Mouse (Mus musculus) C2C12 (cell line): ENCODE data around the gene D430041D05Rik. TPM values are rescaled to one million over a fixed set of nuclear protein-coding genes. Genes with fewer than 3 reads are reported as not detected.

Experiments
- H3K27me3 ChIP-seq: one replicate; pipeline ENCODE4 v1.6.1; 2011; ENCODE audit not compliant: control insufficient read depth, insufficient read depth, insufficient read length
- H3K36me3 ChIP-seq: one replicate; pipeline ENCODE4 v1.6.1; 2011; ENCODE audit not compliant: control insufficient read depth, insufficient read depth
- H3K4me3 ChIP-seq: one replicate; pipeline ENCODE4 v1.5.1; 2011; ENCODE audit warnings: mild to moderate bottlenecking, control low read depth; ENCODE audit not compliant: poor library complexity, insufficient read depth, severe bottlenecking
- H3K79me2 ChIP-seq: one replicate; pipeline ENCODE4 v1.6.1; 2011; ENCODE audit not compliant: control insufficient read depth, insufficient read depth
- H3K79me3 ChIP-seq: one replicate; pipeline ENCODE4 v1.6.1; 2011; ENCODE audit warnings: low read depth, control low read depth
- H3ac ChIP-seq: one replicate; pipeline ENCODE3; 2011; ENCODE audit warnings: low read depth; ENCODE audit not compliant: control insufficient read depth, insufficient read length
- CEBPB ChIP-seq: IDR thresholded peaks from one replicate; pipeline ENCODE4 v1.6.1; 2011; ENCODE audit warnings: low read depth, mild to moderate bottlenecking, control low read depth, moderate library complexity
- CTCF ChIP-seq: IDR thresholded peaks from one replicate; pipeline ENCODE4 v1.5.1; 2011; ENCODE audit not compliant: control insufficient read depth, insufficient read depth, insufficient read length
- FOSL1 ChIP-seq: IDR thresholded peaks from one replicate; pipeline ENCODE4 v1.8.0; 2011; ENCODE audit warnings: mild to moderate bottlenecking, low read length; ENCODE audit not compliant: poor library complexity, insufficient read depth, severe bottlenecking
- MAX ChIP-seq: IDR thresholded peaks from one replicate; pipeline ENCODE4 v1.6.1; 2011; ENCODE audit warnings: mild to moderate bottlenecking, control low read depth
- MYOD1 ChIP-seq: IDR thresholded peaks from one replicate; pipeline ENCODE4 v1.6.1; 2011; ENCODE audit warnings: low read depth; ENCODE audit not compliant: control insufficient read depth, insufficient read length
- MYOG ChIP-seq: IDR thresholded peaks from one replicate; pipeline ENCODE4 v1.6.1; 2011; ENCODE audit not compliant: control insufficient read depth, insufficient read length; ENCODE audit errors: extremely low read depth
- USF1 ChIP-seq: IDR thresholded peaks from one replicate; pipeline ENCODE4 v1.6.1; 2011; ENCODE audit warnings: low read depth, mild to moderate bottlenecking, control low read depth, moderate library complexity
- polyA plus RNA-seq: library from polyadenylated mRNA; unstranded; fragments of >200 nt; fragmentation: generic; extraction: Trizol; gene quantifications from one replicate; pipeline ENCODE4 v1.2.1, GENCODE M21; 2012; ENCODE audit warnings: missing spikeins

The D430041D05Rik gene
- polyA plus RNA-seq, 1 experiment: 0.05 TPM

- Histone ChIP-seq H3K27me3 (no peaks in the 10 kb centered on the region), H3K79me3 (no peaks in the 10 kb centered on the region), H3K79me2 (no peaks in the 10 kb centered on the region), H3ac (no peak overlapping the region), H3K4me3 (no peak overlapping the region), H3K36me3 (no peaks in the 10 kb centered on the region)
- TF ChIP-seq CEBPB (no peak), MYOG (no peak), MYOD1 (no peak), MAX (no peak), CTCF (no peak), FOSL1 (no peak), USF1 (no peak)
Observed at GRCm38 (mm10) chr2:104254944-104255343, 155.9 kb downstream of the D430041D05Rik start.

DNA sequence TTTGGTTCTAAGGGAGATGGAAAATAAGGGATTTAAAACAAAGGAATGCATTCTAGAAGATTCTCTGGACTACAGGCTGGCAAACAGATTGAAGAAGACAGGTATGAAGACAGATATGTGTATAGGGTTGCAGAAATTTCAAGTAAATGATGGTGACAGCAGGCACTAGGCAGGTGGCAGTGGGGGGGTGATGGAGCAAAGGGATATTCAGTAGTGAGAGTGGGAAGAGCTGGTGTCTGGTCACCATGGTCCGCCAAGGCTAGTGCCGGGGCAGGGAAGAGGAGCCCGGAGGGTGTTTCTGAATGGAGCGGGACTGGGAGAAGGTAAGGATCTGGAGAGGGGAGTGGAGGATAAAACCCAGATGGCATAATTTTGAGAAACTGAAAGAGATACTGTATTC lies 157.5 kb downstream of the D430041D05Rik start:
- Histone ChIP-seq H3ac (no peak overlapping the region), H3K36me3 (no peaks in the 10 kb centered on the region), H3K4me3 (no peak overlapping the region)

DNA sequence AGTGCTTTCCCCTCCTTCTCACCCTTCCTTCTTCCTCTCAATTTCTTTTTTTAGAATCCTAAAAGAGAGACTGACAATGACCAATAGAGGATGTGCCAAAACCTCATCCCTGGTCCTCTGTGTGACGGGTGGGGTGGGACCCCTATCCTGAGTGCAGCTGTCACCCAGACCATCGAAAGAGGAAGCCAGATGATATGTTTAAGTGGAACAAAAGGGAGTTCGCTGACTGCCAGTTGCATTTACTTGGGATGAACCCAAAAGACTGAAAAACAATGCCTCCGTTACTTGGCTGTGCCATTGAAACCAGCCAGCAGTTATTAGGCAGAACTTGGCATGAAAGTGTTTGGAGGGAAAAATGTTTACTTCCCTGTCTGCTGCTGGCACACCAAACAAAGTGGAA lies 159.2 kb downstream of the D430041D05Rik start:
- no peak overlapping the region for H3K4me3 ChIP-seq
- H3K79me2 ChIP-seq: no peaks in the 10 kb centered on the region
- H3K79me3 ChIP-seq: no peaks in the 10 kb centered on the region
- no peaks in the 10 kb centered on the region for H3K27me3 ChIP-seq
- no peaks in the 10 kb centered on the region for H3K36me3 ChIP-seq
- H3ac ChIP-seq: no peak overlapping the region
- TF ChIP-seq CTCF: no peak
- TF ChIP-seq MAX: no peak
- TF ChIP-seq MYOD1: no peak
- no peak for TF ChIP-seq FOSL1
- no peak for TF ChIP-seq MYOG
- TF ChIP-seq CEBPB: no peak
- TF ChIP-seq USF1: no peak

More for the DNA sequence above, 157.5 kb downstream of the D430041D05Rik start:
- H3K79me3 ChIP-seq: no peaks in the 10 kb centered on the region
- no peaks in the 10 kb centered on the region for H3K79me2 ChIP-seq
- H3K27me3 ChIP-seq: no peaks in the 10 kb centered on the region
- TF ChIP-seq MYOD1 (no peak), MYOG (no peak), USF1 (no peak), FOSL1 (no peak), CTCF (no peak), MAX (no peak), CEBPB (no peak)

DNA sequence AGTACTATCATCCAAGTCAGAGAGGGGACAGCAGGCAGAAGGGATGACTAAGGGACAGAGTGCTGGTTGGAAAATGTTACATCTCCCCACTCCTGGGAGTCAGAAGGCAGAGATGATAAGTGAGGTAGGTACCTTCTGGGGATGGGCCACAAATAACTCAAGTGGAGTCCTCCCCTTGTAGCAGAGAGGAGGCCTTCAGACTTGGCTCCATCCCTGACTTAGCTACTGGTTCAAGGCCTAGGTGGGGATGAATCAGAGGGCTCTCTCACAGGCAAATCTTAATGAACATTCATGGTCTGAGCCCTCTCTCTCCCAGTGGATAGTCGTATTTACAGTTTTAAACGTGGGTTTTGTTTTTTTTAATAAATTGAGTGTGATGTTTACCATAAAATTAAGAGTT lies 161.0 kb downstream of the D430041D05Rik start:
- Histone ChIP-seq H3K79me2 (no peaks in the 10 kb centered on the region), H3K36me3 (no peaks in the 10 kb centered on the region), H3K4me3 (no peak overlapping the region), H3ac (no peak overlapping the region), H3K27me3 (no peaks in the 10 kb centered on the region), H3K79me3 (no peaks in the 10 kb centered on the region)
- no peak for TF ChIP-seq CEBPB
- TF ChIP-seq CTCF: no peak
- TF ChIP-seq FOSL1: no peak
- TF ChIP-seq MYOD1: no peak
- TF ChIP-seq MAX: no peak
- no peak for TF ChIP-seq USF1
- TF ChIP-seq MYOG: no peak

GRCm38 (mm10) chr2:104246851-104247250 lies 164.0 kb downstream of the D430041D05Rik start:
- no peaks in the 10 kb centered on the region for H3K36me3 ChIP-seq
- H3K4me3 ChIP-seq: no peak overlapping the region
- TF ChIP-seq CTCF (no peak), MAX (no peak), MYOG (no peak), USF1 (no peak), MYOD1 (no peak), CEBPB (no peak), FOSL1 (no peak)
- no peak overlapping the region for H3ac ChIP-seq
- no peaks in the 10 kb centered on the region for H3K79me3 ChIP-seq
- H3K79me2 ChIP-seq: no peaks in the 10 kb centered on the region
- H3K27me3 ChIP-seq: no peaks in the 10 kb centered on the region

DNA sequence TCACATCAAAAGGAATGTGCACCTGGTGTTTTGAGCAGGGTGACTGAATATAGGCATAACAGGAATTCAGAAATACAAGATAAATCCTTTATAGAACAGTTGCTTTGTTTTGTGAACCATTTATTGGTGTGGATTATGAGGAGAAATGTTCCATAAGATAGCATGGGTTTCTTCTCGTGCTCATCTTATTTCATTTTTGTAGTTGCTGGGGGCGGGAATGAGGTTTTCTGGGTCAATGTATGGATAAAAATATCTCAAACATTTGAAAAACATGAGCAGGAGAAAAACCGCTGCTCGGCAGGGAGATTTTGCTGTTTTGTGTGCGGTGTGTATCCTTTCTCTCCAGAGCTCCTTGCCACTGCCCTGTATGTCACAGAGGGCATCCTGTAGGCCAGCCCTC lies 168.8 kb downstream of the D430041D05Rik start:
- Histone ChIP-seq H3K27me3 (no peaks in the 10 kb centered on the region), H3K79me3 (no peaks in the 10 kb centered on the region), H3K36me3 (no peaks in the 10 kb centered on the region), H3K4me3 (no peak overlapping the region), H3K79me2 (no peaks in the 10 kb centered on the region), H3ac (no peak overlapping the region)
- TF ChIP-seq CEBPB: no peak
- TF ChIP-seq MAX: no peak
- TF ChIP-seq MYOD1: no peak
- no peak for TF ChIP-seq USF1
- no peak for TF ChIP-seq MYOG
- no peak for TF ChIP-seq FOSL1
- no peak for TF ChIP-seq CTCF
